Mouse (Mus musculus) bone marrow, adult 2 months (tissue): ENCODE measurements around the gene Sf1. TPM values are rescaled to one million over a fixed set of nuclear protein-coding genes. Genes with fewer than 3 reads are reported as not detected.
A peak's percentile ranks its signal among the peaks of the same experiment; 100 is the strongest.

ENCODE experiments used
- H3K27ac ChIP-seq: fragments of 200-500 bp; 2 replicates; pipeline ENCODE4 v1.5.1; 2012; ENCODE audit warnings: low read depth, mild to moderate bottlenecking, control low read depth, inconsistent platforms, low read length; ENCODE audit not compliant: control insufficient read depth, poor library complexity, insufficient read depth
- H3K4me1 ChIP-seq: fragments of 200-500 bp; 2 replicates; pipeline ENCODE4 v1.6.1; 2011; ENCODE audit warnings: low read length; ENCODE audit not compliant: control insufficient read depth, insufficient read depth
- H3K4me3 ChIP-seq: fragments of 200-500 bp; replicated peaks from 2 replicates; pipeline ENCODE3; 2011; ENCODE audit warnings: mild to moderate bottlenecking, low read depth, low read length, control low read depth; ENCODE audit not compliant: control insufficient read depth
- CTCF ChIP-seq: fragments of 200-500 bp; IDR thresholded peaks from 2 replicates; pipeline ENCODE4 v1.5.1; 2011; ENCODE audit warnings: low read length, control low read depth; ENCODE audit not compliant: control insufficient read depth, insufficient read depth
- POLR2A ChIP-seq: fragments of 200-500 bp; IDR thresholded peaks from 2 replicates; pipeline ENCODE4 v1.6.1; 2011; ENCODE audit warnings: low read depth, mild to moderate bottlenecking, control low read depth, low read length, borderline replicate concordance; ENCODE audit not compliant: control insufficient read depth
- whole genome bisulfite sequencing: fragments of 180-500 bp; shearing (Covaris S2); methylation state at CpG from one replicate; pipeline ENCODE4 v1.1.7; 2018; 5-methylcytosine and 5-hydroxymethylcytosine counted together
- polyA plus RNA-seq: library from polyadenylated mRNA; stranded (reverse); fragments of >200 nt; gene quantifications from 2 replicates; pipeline ENCODE4 v1.2.4, GENCODE M21; 2011; ENCODE audit warnings: low replicate concordance; ENCODE audit not compliant: missing spikeins, insufficient read depth, insufficient read length

The Sf1 gene
- polyA plus RNA-seq, 1 experiment = 184 TPM

DNA sequence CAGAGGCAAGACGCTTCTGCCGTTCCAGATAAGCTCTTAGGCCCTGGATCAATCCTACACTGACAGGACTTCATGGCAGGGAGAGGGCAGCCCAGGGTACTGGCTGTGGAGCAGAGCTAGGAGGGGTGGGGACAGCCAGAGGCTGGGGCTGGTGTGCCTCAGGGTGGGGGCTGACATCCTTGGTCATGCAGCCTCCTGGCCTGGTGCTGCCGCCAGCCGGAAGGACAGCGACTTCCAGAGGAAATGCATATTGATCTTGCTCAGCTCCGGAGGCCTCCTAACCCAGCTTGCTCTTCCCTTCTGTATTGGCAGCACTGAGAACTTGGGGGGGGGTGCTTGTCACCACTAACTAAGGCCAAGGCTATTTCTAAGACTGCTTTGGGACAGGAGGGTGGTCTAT is 52.0 kb downstream of the Sf1 start:
- no peak overlapping the region for H3K4me3 ChIP-seq
- no peak overlapping the region for H3K27ac ChIP-seq
- WGBS = 72% methylated on average over 6 of the region's 6 CpGs
- TF ChIP-seq CTCF = no peak
- no peak for TF ChIP-seq POLR2A
- no peaks in the 10 kb centered on the region for H3K4me1 ChIP-seq

- 31% methylated on average over 9 of the region's 9 CpGs for WGBS
- Histone ChIP-seq H3K27ac (no peak overlapping the region), H3K4me1 (no peaks in the 10 kb centered on the region), H3K4me3 (no peak overlapping the region)
- TF ChIP-seq POLR2A = no peak
These were observed 52.8 kb downstream of the Sf1 start for GRCm38 (mm10) chr19:6416124-6416770.

- no peak overlapping the region; the same call in 1 of the 2 replicates for H3K27ac ChIP-seq
- 52% methylated on average over 12 of the region's 12 CpGs for WGBS
- TF ChIP-seq CTCF = no peak
- TF ChIP-seq POLR2A = no peak
These were observed 53.6 kb downstream of the Sf1 start for GRCm38 (mm10) chr19:6416894-6417761.

GRCm38 (mm10) chr19:6418233-6418879 is 54.9 kb downstream of the Sf1 start, which contains the start of gene Nrxn2:
Gene Nrxn2 (plus strand): TSS chr19:6418731.
- TF ChIP-seq POLR2A (no peak), CTCF (peak; percentile 89)

More at GRCm38 (mm10) chr19:6416894-6417761, 53.6 kb downstream of the Sf1 start:
- no peaks in the 10 kb centered on the region for H3K4me1 ChIP-seq
- no peak overlapping the region for H3K4me3 ChIP-seq

GRCm38 (mm10) chr19:6418984-6419692 is 55.6 kb downstream of the Sf1 start:
- no peaks in the 10 kb centered on the region for H3K4me1 ChIP-seq
- 18% methylated on average over 22 of the region's 23 CpGs for WGBS

More at GRCm38 (mm10) chr19:6418233-6418879, 54.9 kb downstream of the Sf1 start, which contains the start of gene Nrxn2:
- H3K4me1 ChIP-seq = no peaks in the 10 kb centered on the region
- 1% methylated on average over 46 of the region's 46 CpGs for WGBS
- H3K27ac ChIP-seq = no peak within 1 kb of the TSS; the same call in 1 of the 2 replicates
- H3K4me3 ChIP-seq = peak within 1 kb of the TSS; percentile 43

DNA sequence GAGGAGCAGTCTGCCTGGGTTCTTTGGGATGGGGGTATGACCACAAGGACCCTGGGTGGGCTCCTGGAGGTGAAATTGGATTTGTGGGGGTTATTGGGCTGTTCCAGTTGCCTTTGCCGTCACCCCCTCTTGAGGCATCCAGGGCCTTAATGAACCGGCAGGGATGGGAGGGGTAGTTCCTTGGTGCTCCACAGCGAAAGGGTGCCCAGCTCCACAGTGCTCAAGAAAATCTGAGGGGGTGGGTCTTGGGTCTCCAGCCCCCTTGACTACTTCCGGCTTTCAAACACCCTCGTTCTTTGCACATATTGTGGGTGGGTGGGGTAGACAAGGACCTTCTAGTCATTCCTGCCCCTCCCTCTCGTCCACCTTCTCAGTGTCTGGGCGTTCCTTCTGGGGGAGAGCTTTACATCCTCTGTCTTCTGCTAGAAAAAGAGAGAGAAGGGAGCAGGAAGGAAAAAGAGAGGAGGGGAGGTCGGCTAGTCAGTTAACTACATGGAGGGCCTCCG is 56.4 kb downstream of the Sf1 start:
- Histone ChIP-seq H3K4me1 (no peaks in the 10 kb centered on the region), H3K27ac (no peak overlapping the region), H3K4me3 (no peak overlapping the region)
- WGBS = 49% methylated on average over 9 of the region's 9 CpGs
- no peak for TF ChIP-seq POLR2A
- TF ChIP-seq CTCF = no peak

More at GRCm38 (mm10) chr19:6418984-6419692, 55.6 kb downstream of the Sf1 start:
- no peak overlapping the region for H3K27ac ChIP-seq
- H3K4me3 ChIP-seq = no peak overlapping the region
- TF ChIP-seq POLR2A = no peak

DNA sequence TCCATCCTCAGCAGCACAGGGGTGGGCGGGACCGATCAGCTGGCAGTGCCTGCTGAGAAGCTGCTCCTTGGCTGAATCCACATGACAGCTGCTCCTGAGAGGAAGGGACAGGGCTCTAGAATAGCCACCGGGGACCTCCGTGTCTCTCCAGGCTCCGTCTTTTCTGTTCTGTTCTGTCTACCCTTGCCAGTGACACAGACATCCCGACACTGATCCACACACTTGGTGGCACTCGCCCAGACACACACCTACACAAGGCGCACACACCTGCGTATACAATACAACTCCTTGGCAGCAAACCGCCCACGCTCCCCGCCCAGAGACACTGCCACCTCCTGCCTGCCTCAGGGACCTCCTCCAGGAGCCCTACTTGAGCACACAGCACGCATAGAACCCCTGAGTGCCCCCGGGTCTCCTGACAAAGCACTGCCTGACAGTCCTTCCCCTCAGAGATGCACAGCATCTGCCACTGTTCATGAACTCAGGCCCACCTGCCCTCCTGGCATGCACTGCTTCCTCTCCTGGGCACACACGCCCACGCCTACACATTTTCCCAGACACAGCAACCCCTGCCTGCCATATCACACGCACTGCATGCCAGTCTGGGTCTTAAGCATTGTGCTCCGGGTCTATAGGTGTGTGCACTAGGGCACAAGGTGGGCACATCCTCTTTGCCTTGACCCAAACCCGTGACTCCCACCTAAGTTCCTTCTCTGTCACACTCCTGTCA is 57.2 kb downstream of the Sf1 start:
- TF ChIP-seq POLR2A = no peak
- TF ChIP-seq CTCF = no peak
- H3K4me1 ChIP-seq = no peaks in the 10 kb centered on the region
- no peak overlapping the region for H3K27ac ChIP-seq
- WGBS = 55% methylated on average over 19 of the region's 19 CpGs
- no peak overlapping the region for H3K4me3 ChIP-seq
